ENCODE assay signal across 12 mouse cellular contexts in the genomic region with DNA sequence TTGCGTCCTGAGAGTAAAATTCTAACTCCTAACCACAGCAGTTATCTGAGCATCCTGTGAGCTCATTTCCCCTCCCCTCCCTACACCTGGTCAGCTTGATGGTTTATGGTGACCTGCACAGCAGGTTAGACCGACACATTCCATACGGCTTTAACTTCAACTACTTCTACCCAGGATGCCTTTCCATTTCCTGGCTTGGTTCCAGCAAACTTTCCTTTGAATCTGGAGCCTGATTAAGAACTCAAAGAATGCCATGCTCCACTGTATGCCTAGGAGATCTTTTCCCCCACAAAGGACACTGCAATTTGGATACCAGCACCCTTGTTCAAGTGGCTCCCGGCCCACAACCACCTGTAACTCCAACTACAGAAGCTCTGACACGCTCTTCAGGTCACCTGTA.
"Had no signal": no experiment of that assay in that cellular context is flagged by ENCODE, and none has a peak within 500 bp of the region (broad histone marks: within the 10 kb centered on the region; RNA-seq: fewer than 3 reads in every experiment).

No protein-coding gene starts in this region.

- H3K27ac ChIP-seq: kidney, postnatal 0 days; limb, embryonic 13.5 days; liver, embryonic 14.5 days; midbrain, embryonic 10.5 days; neural tube, embryonic 13.5 days had no signal

- H3K9ac ChIP-seq: limb, embryonic 13.5 days; liver, embryonic 14.5 days; neural tube, embryonic 13.5 days had no signal

- H3K4me3 ChIP-seq: limb, embryonic 13.5 days; midbrain, embryonic 10.5 days; neural tube, embryonic 13.5 days had no signal

- H3K27me3 ChIP-seq: limb, embryonic 13.5 days; neural tube, embryonic 13.5 days had no signal

- H3K9me3 ChIP-seq: limb, embryonic 13.5 days; midbrain, embryonic 10.5 days; neural tube, embryonic 13.5 days had no signal

- ATAC-seq: midbrain, embryonic 16.5 days had no signal

- DNase-seq: kidney, adult 2 months; left cerebral cortex, postnatal 4 days; lung, adult 2 months; right cerebral cortex, adult 18-20 months; right cerebral cortex, postnatal 25 days; thymus, postnatal 4 days had no signal

- H3K36me3 ChIP-seq: limb, embryonic 13.5 days; midbrain, embryonic 10.5 days; neural tube, embryonic 13.5 days had no signal

- H3K4me1 ChIP-seq: limb, embryonic 13.5 days; midbrain, embryonic 10.5 days; neural tube, embryonic 13.5 days had no signal

- H3K4me2 ChIP-seq: limb, embryonic 13.5 days; neural tube, embryonic 13.5 days had no signal
